Mouse (Mus musculus): ENCODE data around the gene Srsf2.
A peak's percentile ranks its signal among the peaks of the same experiment; 100 is the strongest.

The Srsf2 gene

GRCm38 (mm10) chr11:116832172-116832685, 20.7 kb downstream of the Srsf2 start:
- DNase-seq (ENCODE audit: low spot score in 2 of 2) = no peak

- no peak for DNase-seq (ENCODE audit: low spot score in 2 of 2)
Observed at GRCm38 (mm10) chr11:116827534-116828165, 25.2 kb downstream of the Srsf2 start, which contains the start of gene Mxra7. Gene Mxra7, minus strand, starts transcription at chr11:116828046.

GRCm38 (mm10) chr11:116826550-116827504, 26.1 kb downstream of the Srsf2 start:
- DNase-seq (ENCODE audit: low spot score in 2 of 2) = no peak

GRCm38 (mm10) chr11:116825230-116825629, 27.7 kb downstream of the Srsf2 start:
- DNase-seq (ENCODE audit: low spot score in 2 of 2) = no peak

- peak in 1 of 2 experiments; percentile 28 for DNase-seq (ENCODE audit: low spot score in 2 of 2)
Observed at GRCm38 (mm10) chr11:116823885-116824284, 29.0 kb downstream of the Srsf2 start.

- DNase-seq (ENCODE audit: low spot score in 2 of 2) = no peak
Observed at GRCm38 (mm10) chr11:116823255-116823654, 29.6 kb downstream of the Srsf2 start.

- peak in 1 of 2 experiments; percentile 42 for DNase-seq (ENCODE audit: low spot score in 2 of 2)
Observed at GRCm38 (mm10) chr11:116822626-116823025, 30.3 kb downstream of the Srsf2 start.

GRCm38 (mm10) chr11:116822215-116822614, 30.7 kb downstream of the Srsf2 start:
- DNase-seq (ENCODE audit: low spot score in 2 of 2) = no peak

- DNase-seq (ENCODE audit: low spot score in 2 of 2) = no peak
Observed at GRCm38 (mm10) chr11:116821057-116821940, 31.6 kb downstream of the Srsf2 start.

GRCm38 (mm10) chr11:116819932-116820593, 32.8 kb downstream of the Srsf2 start:
- DNase-seq (ENCODE audit: low spot score in 2 of 2) = no peak

- DNase-seq (ENCODE audit: low spot score in 2 of 2) = no peak
Observed at GRCm38 (mm10) chr11:116818722-116819121, 34.2 kb downstream of the Srsf2 start.

GRCm38 (mm10) chr11:116817567-116817966, 35.3 kb downstream of the Srsf2 start:
- no peak for DNase-seq (ENCODE audit: low spot score in 2 of 2)

- DNase-seq (ENCODE audit: low spot score in 2 of 2) = no peak
Observed at GRCm38 (mm10) chr11:116816769-116817168, 36.1 kb downstream of the Srsf2 start.

GRCm38 (mm10) chr11:116814884-116815415, 37.9 kb downstream of the Srsf2 start:
- DNase-seq (ENCODE audit: low spot score in 2 of 2) = no peak

- no peak for DNase-seq (ENCODE audit: low spot score in 2 of 2)
Observed at GRCm38 (mm10) chr11:116814076-116814883, 38.6 kb downstream of the Srsf2 start.

GRCm38 (mm10) chr11:116813610-116814009, 39.3 kb downstream of the Srsf2 start:
- no peak for DNase-seq (ENCODE audit: low spot score in 2 of 2)

GRCm38 (mm10) chr11:116812793-116813529, 39.9 kb downstream of the Srsf2 start:
- no peak for DNase-seq (ENCODE audit: low spot score in 2 of 2)

GRCm38 (mm10) chr11:116810983-116811901, 41.7 kb downstream of the Srsf2 start:
- DNase-seq (ENCODE audit: low spot score in 2 of 2) = peak; percentile 70 to 72
